Mouse (Mus musculus): ENCODE data around the gene Acvr1c. TPM values are rescaled to one million over a fixed set of nuclear protein-coding genes. Genes with fewer than 3 reads are reported as not detected.

The Acvr1c gene
- total RNA-seq (2021): 10 to 100 TPM; 16.6 to 33.5 TPM
- 1.3 and 2.5 TPM in 2 replicates for polyA plus RNA-seq (2012; rRNA removed)
- long read RNA-seq, full-length matches to known transcripts: 2 of 7 reads
- long read RNA-seq, partial matches to known transcripts: 1 of 7 reads
- long read RNA-seq, other reads (novel, unspliced or antisense): 4 of 7 reads

GRCm38 (mm10) chr2:58357414-58358131, at the start of gene Acvr1c:
Gene Acvr1c (minus strand): TSS chr2:58357895.
- peak; percentile 89 for DNase-seq

- peak; percentile 53 for DNase-seq
These were observed 45.8 kb upstream of the Acvr1c start for GRCm38 (mm10) chr2:58403481-58403880.

- DNase-seq: no peak
These were observed 30.9 kb upstream of the Acvr1c start for GRCm38 (mm10) chr2:58388601-58389000.

DNA sequence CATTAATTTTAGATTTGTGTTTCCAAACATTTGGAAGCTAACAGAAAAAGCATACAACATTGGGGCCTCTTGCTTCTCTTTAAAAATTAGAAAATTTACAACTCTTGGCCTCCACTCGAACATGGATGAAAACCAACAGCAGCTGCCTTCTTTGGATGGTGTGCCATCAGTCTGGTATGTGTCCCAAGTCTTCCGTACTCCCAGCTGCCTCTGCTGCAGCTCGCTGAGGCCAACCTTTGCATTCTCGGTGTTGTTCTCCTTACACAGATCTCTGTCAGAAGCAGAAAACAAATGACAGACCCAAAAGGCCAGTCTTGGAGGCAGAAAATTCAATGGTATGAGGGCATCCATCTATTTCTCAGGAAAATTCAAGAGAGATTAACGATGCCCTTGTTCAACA, 22.3 kb upstream of the Acvr1c start:
- DNase-seq: no peak

- no peak for DNase-seq
These were observed 21.8 kb upstream of the Acvr1c start for GRCm38 (mm10) chr2:58379475-58379874.

- DNase-seq: no peak
These were observed 19.9 kb upstream of the Acvr1c start for GRCm38 (mm10) chr2:58377417-58378130.

DNA sequence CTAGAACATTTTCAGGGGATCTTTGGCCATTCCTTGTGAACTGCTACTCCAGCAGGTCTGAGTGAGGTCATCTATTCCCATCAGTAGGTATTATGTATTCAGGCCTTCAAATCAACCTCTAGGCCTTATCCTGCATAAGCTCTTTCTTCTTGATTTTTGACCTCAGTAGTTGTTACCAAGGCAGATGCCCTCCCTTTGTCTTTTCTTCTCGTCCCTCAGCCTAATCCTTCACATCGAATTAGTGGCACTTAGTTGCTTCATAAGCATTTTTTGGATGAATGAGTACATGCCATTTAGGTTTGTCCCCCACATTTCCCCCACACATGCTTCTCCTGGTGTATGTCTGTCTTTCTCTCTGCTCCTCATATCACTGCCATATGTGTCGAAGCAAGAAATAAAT, 8.5 kb upstream of the Acvr1c start:
- DNase-seq: no peak

DNA sequence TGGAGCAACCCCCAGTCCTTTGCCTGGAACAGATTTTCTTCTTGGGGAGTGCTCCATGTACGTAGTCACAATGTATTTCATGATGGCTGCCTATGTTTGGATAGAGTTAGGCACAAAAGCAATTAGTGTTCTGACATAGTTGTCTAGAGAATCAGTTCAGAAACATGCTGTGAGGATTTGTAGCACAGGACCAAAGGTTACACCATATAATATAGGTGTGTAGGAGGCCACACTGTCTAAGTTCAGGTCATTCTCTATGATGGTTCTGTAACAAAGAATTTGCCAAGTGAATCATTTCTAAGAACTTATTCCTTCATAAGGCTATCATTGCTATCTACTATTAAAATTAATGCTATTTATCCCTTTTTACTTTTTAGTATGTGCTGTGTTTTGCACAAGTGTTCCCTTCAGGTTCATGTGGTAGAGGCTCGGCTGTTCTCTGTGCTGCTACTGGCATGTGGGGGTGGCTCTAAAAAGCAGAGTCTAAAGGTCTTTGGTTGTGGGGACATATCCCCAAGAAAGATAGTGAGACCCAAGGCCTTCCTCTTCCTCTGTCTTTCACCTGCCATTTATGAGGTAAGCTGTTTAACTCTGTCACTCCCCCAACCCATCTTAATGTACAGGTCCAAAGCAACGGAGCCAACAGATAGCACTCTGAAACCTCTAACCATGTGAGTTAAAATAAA, 3.8 kb upstream of the Acvr1c start:
- no peak for DNase-seq

GRCm38 (mm10) chr2:58358132-58358460, 401 bp upstream of the Acvr1c start:
- DNase-seq: no peak

DNA sequence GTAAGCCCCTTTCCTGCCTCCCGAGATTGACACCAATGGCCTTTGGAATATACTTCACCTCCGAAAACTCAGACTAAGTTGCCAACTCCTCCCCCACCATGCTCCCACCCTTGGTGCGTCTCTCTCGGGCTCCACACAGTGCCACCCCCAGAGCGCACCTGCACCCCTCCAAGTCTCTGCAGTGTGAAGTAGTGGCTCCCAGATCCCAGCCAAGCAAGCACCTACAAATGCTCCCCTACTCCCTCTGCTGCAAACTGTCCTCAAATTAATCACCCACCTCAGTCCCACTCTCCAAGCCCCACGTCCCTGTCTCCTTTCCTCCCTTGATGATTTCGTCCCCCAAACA, 654 bp downstream of the Acvr1c start:
- peak; percentile 28 for DNase-seq

- DNase-seq: peak; percentile 28
These were observed 3.3 kb downstream of the Acvr1c start for GRCm38 (mm10) chr2:58354389-58354788.

DNA sequence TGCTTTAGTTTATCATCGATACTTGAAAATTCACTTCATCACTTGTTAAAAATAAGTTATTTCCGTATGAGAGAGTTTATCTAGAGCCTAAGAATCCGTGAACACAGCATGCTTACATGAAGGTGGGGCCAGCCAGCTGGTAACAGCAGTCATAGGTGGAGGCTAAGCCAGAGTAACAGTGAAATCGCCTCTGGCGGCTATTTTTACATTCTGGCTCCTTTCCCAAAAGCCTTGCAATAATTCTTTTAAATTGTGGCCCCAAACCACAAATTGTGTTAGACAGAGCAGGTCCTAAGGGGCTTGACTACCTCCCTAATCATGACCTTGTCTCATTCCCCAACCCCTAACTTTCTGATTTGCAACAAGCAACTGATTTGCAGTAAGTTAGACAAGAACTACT, 4.8 kb downstream of the Acvr1c start:
- DNase-seq: peak; percentile 42

DNA sequence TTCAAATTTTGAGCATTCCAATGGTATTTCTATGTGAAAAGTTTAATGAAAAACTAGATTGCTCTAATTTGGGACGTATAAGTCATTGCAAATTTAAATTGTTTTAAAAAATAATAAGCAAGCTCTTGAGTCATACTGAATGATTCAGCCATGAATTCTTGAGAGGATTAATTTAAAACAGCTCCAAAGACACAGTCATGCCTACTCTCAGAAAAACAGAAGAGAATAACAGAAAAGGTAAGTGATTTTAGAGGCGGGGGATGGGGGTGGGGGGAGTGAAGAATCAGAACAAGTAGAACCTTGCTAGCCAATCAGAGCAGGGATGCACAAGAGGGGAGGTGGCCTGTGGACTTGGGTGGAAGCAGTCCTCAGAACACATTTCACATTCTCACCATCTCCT, 7.0 kb downstream of the Acvr1c start:
- no peak for DNase-seq

GRCm38 (mm10) chr2:58336730-58337129, 21.0 kb downstream of the Acvr1c start:
- no peak for DNase-seq

GRCm38 (mm10) chr2:58329589-58329988, 28.1 kb downstream of the Acvr1c start:
- DNase-seq: no peak

GRCm38 (mm10) chr2:58324118-58324901, 33.4 kb downstream of the Acvr1c start:
- DNase-seq: peak; percentile 26

- no peak for DNase-seq
These were observed 34.4 kb downstream of the Acvr1c start for GRCm38 (mm10) chr2:58323274-58323673.

GRCm38 (mm10) chr2:58316186-58316585, 41.5 kb downstream of the Acvr1c start:
- no peak for DNase-seq

DNA sequence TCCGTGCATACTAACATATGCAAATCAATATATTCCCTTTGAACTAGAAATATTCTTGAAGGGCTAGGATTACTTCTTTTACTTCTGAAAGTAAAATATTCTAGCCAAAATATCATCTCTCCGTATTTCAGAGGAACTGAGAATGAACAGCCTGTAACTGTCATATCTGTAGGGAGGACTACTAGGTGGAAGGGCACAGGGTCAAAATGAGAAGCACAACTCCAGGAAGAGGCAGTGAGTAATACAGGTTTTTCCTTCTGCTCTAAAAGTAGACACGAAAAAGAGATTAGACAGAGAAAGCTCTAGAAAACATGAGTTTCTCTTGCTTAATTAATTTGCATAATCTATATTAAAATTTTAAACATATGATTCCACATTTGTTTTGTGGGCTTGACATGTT, 48.0 kb downstream of the Acvr1c start:
- no peak for DNase-seq

DNA sequence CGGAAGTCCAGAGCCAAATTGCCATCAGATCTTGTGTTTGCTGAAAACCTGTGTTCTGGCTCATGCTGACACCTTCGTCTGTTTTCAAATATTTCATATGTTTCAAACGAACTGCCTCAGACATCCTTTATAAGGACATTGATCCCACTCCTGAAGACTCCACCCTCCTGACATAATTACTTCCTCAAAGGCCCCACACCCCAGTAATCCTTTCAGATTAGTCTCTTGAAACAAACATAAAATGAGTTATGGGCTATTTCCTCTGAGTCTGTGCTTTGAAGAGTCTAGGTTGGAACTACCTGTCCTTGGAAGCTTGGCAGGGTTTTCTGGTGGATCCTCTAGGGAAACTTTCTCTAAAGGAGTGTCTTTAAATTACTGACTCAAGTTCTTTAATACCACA, 53.2 kb downstream of the Acvr1c start:
- DNase-seq: no peak

GRCm38 (mm10) chr2:58289759-58290431, 67.8 kb downstream of the Acvr1c start:
- peak; percentile 42 for DNase-seq

GRCm38 (mm10) chr2:58289331-58289730, 68.4 kb downstream of the Acvr1c start:
- no peak for DNase-seq
